Mouse (Mus musculus) right cerebral cortex, adult 2 months (tissue): ENCODE results near the gene Olfr806.

Experiments
- DNase-seq, 2 experiments: peaks; one replicate each; pipeline ENCODE4 v3.0.0; 2021 to 2022; ENCODE audit warnings: low spot score in 2 of 2

Olfr806 gene

GRCm38 (mm10) chr10:129741821-129742220, at the start of gene Olfr806:
Gene Olfr806 (minus strand): TSS chr10:129741921.
- DNase-seq: no peak

GRCm38 (mm10) chr10:129778123-129778522, 36.4 kb upstream of the Olfr806 start:
- DNase-seq: no peak

GRCm38 (mm10) chr10:129774338-129774737, 32.6 kb upstream of the Olfr806 start, which contains the start of gene Olfr809:
Gene Olfr809 (plus strand): TSS chr10:129774638.
- no peak for DNase-seq

GRCm38 (mm10) chr10:129765182-129765581, 23.5 kb upstream of the Olfr806 start, which contains the start of gene Olfr808:
Gene Olfr808 (plus strand): TSS chr10:129765482.
- no peak for DNase-seq

GRCm38 (mm10) chr10:129757693-129758092, 16.0 kb upstream of the Olfr806 start, which contains the start of gene Olfr807:
Gene Olfr807 (minus strand): TSS chr10:129757793.
- DNase-seq: no peak

- no peak for DNase-seq
Observed at GRCm38 (mm10) chr10:129729275-129729674, 12.4 kb downstream of the Olfr806 start, which contains the start of gene Olfr805. Gene Olfr805 (minus strand): TSS chr10:129729375.

GRCm38 (mm10) chr10:129702910-129703309, 38.8 kb downstream of the Olfr806 start, which contains the start of gene Olfr804:
Gene Olfr804 (plus strand): TSS chr10:129703210.
- DNase-seq: no peak

- DNase-seq: no peak
Observed at GRCm38 (mm10) chr10:129694186-129694585, 47.5 kb downstream of the Olfr806 start, which contains the start of gene Olfr803. Gene Olfr803 (minus strand): TSS chr10:129694286.

GRCm38 (mm10) chr10:129688069-129688468, 53.7 kb downstream of the Olfr806 start, which contains the start of gene Olfr802:
Gene Olfr802 (minus strand): TSS chr10:129688169.
- DNase-seq: no peak
